Mouse (Mus musculus) ES-E14 (cell line): Measurements from ENCODE around the gene Plpp3.

Source experiments
- CHD2 ChIP-seq: IDR thresholded peaks from 2 replicates; pipeline ENCODE4 v1.6.1; 2014; ENCODE audit warnings: mild to moderate bottlenecking, low read depth, low read length, inconsistent platforms
- ZC3H11A ChIP-seq: IDR thresholded peaks from 2 replicates; pipeline ENCODE4 v1.6.1; 2012; ENCODE audit warnings: low read depth, mild to moderate bottlenecking, inconsistent platforms, low read length, borderline replicate concordance
- ZNF384 ChIP-seq: IDR thresholded peaks from 2 replicates; pipeline ENCODE4 v1.6.1; 2012; ENCODE audit warnings: low read depth, low read length, inconsistent platforms

- TF ChIP-seq ZNF384 (no peak), CHD2 (no peak), ZC3H11A (no peak)
Measured at GRCm38 (mm10) chr4:105108641-105109198, 48.4 kb upstream of the Plpp3 start.
